Mouse (Mus musculus): ENCODE results near the gene Mex3a. TPM values are rescaled to one million over a fixed set of nuclear protein-coding genes. Genes with fewer than 3 reads are reported as not detected.

Mex3a gene
- polyA plus RNA-seq, 1 experiment from 2014 or later, result 11.2 TPM

DNA sequence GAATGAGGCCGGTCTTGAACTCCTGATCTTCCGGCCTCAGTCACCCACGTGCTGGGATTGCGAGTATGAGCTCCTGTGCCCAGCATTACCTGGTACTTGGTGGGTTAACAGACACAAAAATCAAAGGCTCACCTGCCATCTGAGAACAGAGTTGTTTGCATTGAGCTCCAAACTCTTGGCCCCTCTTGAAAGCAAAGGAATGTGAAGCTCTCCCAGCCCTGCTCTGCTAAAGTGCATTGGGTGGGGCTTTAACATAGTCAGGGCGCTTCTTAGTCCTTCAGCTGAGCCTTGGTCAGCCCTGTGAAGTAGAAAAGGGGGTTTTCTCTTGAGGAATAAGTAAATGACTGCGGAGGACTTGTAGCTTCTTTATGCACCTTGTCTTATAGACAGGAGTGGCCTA lies 53.6 kb downstream of the Mex3a start:
- H3K4me1 ChIP-seq (replicated peaks), result peaks cover 5% of the 10 kb centered on the region; the same call in 1 of the 2 replicates
- no peak overlapping the region for H3K9ac ChIP-seq
- no peaks in the 10 kb centered on the region for H3K9me3 ChIP-seq
- no peak overlapping the region for H3K4me3 ChIP-seq (replicated peaks)
- 83% methylated on average over 6 of the region's 6 CpGs for WGBS
- H3K27me3 ChIP-seq (replicated peaks), result no peaks in the 10 kb centered on the region
- no peak overlapping the region for H3K4me2 ChIP-seq (replicated peaks)
- ATAC-seq, result no peak
- peaks cover 30% of the 10 kb centered on the region for H3K36me3 ChIP-seq
- H3K27ac ChIP-seq, result no peak overlapping the region

DNA sequence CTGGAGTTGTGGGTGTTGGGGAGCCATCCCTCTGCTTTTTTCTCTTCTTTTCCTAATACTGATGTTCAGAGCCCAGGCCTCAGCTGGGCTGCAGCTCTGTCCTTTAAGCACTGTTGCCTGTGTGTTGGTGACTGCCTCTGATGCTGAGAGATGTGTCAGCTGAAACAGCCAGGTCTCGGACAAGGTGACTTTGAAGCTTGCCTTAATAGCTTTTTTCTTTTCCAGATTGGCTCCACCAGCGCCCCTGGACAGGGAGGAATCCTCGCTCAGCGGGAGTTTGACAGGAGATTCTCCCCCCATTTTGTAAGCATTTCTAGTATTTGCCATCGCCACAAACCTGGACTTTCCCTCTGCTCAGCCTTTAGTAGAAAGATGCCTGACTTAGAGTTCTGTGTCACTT lies 54.4 kb downstream of the Mex3a start:
- Histone ChIP-seq H3K4me3 (replicated peaks) (no peak overlapping the region), H3K4me2 (replicated peaks) (no peak overlapping the region), H3K9me3 (no peaks in the 10 kb centered on the region), H3K27ac (no peak overlapping the region), H3K36me3 (peaks cover 30% of the 10 kb centered on the region), H3K4me1 (replicated peaks) (peaks cover 3% of the 10 kb centered on the region; the same call in 1 of the 2 replicates), H3K27me3 (replicated peaks) (no peaks in the 10 kb centered on the region), H3K9ac (no peak overlapping the region)
- WGBS, result 95% methylated on average over 5 of the region's 5 CpGs
- ATAC-seq, result no peak

DNA sequence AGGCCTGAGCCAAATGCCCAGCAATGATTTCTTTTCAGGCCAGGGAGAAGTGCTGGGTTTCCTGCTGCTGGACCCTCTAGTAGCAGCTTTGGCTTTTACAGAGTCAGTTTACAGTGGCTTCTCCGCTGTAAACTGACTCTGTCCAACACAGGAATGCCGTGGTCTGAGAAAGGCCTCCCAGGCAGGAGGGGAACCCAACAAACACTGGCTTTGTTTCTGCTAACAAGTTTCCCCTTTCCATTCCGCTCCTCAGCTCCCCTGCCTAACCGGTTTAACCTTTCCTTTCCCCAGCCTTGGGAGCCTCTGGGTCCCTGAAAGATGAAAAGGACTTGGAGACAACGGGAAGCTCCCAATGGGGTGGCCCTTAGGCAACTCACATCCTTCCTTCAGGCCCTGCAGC lies 58.1 kb downstream of the Mex3a start:
- Histone ChIP-seq H3K9ac (no peak overlapping the region), H3K4me2 (replicated peaks) (no peak overlapping the region), H3K27ac (no peak overlapping the region), H3K36me3 (peaks cover 27% of the 10 kb centered on the region), H3K4me3 (replicated peaks) (no peak overlapping the region), H3K4me1 (replicated peaks) (peaks cover 23% of the 10 kb centered on the region), H3K9me3 (no peaks in the 10 kb centered on the region), H3K27me3 (replicated peaks) (no peaks in the 10 kb centered on the region)
- WGBS, result 22% methylated on average over 5 of the region's 5 CpGs
- ATAC-seq, result no peak

MicroRNAs within 50 kb of the gene (microRNA counts, 519-probe panel; counts per million panel counts)
- microRNA mmu-miR-1905, result 97.1 counts per million, percentile 29 among the panel's probes with 10 or more counts

Other genes with a start within 250 kb of the Mex3a start
- gene Gm38392, start 245.2 kb upstream of the Mex3a start, polyA plus RNA-seq (2015; fragmentation: Nextera tagmentation; extraction: Ambion mirVana), result 0.15 and 0.42 TPM in 2 replicates
- gene Tsacc, start 235.4 kb upstream of the Mex3a start, polyA plus RNA-seq (2015; fragmentation: Nextera tagmentation; extraction: Ambion mirVana), result 10.2 and 12.2 TPM in 2 replicates
- gene Cct3, start 235.3 kb upstream of the Mex3a start, polyA plus RNA-seq (2015; fragmentation: Nextera tagmentation; extraction: Ambion mirVana), result 520 and 528 TPM in 2 replicates
- gene Glmp, start 207.4 kb upstream of the Mex3a start, polyA plus RNA-seq (2015; fragmentation: Nextera tagmentation; extraction: Ambion mirVana), result 268 and 282 TPM in 2 replicates
- gene Tmem79, start 196.2 kb upstream of the Mex3a start, polyA plus RNA-seq (2015; fragmentation: Nextera tagmentation; extraction: Ambion mirVana), result 20.6 and 21.6 TPM in 2 replicates
- gene Smg5, start 196.1 kb upstream of the Mex3a start, polyA plus RNA-seq (2015; fragmentation: Nextera tagmentation; extraction: Ambion mirVana), result 39.9 and 45.8 TPM in 2 replicates
- 3.7 and 4.2 TPM in 2 replicates for gene Paqr6, start 167.8 kb upstream of the Mex3a start, polyA plus RNA-seq (2015; fragmentation: Nextera tagmentation; extraction: Ambion mirVana)
- gene Bglap3, start 159.7 kb upstream of the Mex3a start, polyA plus RNA-seq (2015; fragmentation: Nextera tagmentation; extraction: Ambion mirVana), result 1.3 and 2.7 TPM in 2 replicates
- gene Bglap2, start 153.7 kb upstream of the Mex3a start, polyA plus RNA-seq (2015; fragmentation: Nextera tagmentation; extraction: Ambion mirVana), result not detected in 2 replicates
- gene Bglap, start 147.9 kb upstream of the Mex3a start, polyA plus RNA-seq (2015; fragmentation: Nextera tagmentation; extraction: Ambion mirVana), result not detected in 2 replicates
- 127 and 128 TPM in 2 replicates for gene Pmf1, start 122.1 kb upstream of the Mex3a start, polyA plus RNA-seq (2015; fragmentation: Nextera tagmentation; extraction: Ambion mirVana)
- gene Slc25a44, start 107.3 kb upstream of the Mex3a start, polyA plus RNA-seq (2015; fragmentation: Nextera tagmentation; extraction: Ambion mirVana), result 17.2 and 17.3 TPM in 2 replicates
- gene Sema4a, start 71.2 kb upstream of the Mex3a start, polyA plus RNA-seq (2015; fragmentation: Nextera tagmentation; extraction: Ambion mirVana), result 30.9 and 39.2 TPM in 2 replicates
- gene Lmna, start 22.4 kb upstream of the Mex3a start, polyA plus RNA-seq (2015; fragmentation: Nextera tagmentation; extraction: Ambion mirVana), result 120 TPM in 2 replicates
- gene Rab25, start 15.9 kb downstream of the Mex3a start, polyA plus RNA-seq (2015; fragmentation: Nextera tagmentation; extraction: Ambion mirVana), result 75.2 and 89.8 TPM in 2 replicates
- 188 and 231 TPM in 2 replicates for gene Lamtor2, start 20.7 kb downstream of the Mex3a start, polyA plus RNA-seq (2015; fragmentation: Nextera tagmentation; extraction: Ambion mirVana)
- gene Ubqln4, start 21.4 kb downstream of the Mex3a start, polyA plus RNA-seq (2015; fragmentation: Nextera tagmentation; extraction: Ambion mirVana), result 43.6 and 43.7 TPM in 2 replicates
- 338 and 390 TPM in 2 replicates for gene Ssr2, start 43.5 kb downstream of the Mex3a start, polyA plus RNA-seq (2015; fragmentation: Nextera tagmentation; extraction: Ambion mirVana)
- gene Arhgef2, start 73.6 kb downstream of the Mex3a start, polyA plus RNA-seq (2015; fragmentation: Nextera tagmentation; extraction: Ambion mirVana), result 60.4 and 61.2 TPM in 2 replicates
- not detected in 2 replicates for gene Rxfp4, start 120.7 kb downstream of the Mex3a start, polyA plus RNA-seq (2015; fragmentation: Nextera tagmentation; extraction: Ambion mirVana)
- 72.4 and 75.8 TPM in 2 replicates for gene Khdc4, start 153.4 kb downstream of the Mex3a start, polyA plus RNA-seq (2015; fragmentation: Nextera tagmentation; extraction: Ambion mirVana)
- 44.9 and 52.7 TPM in 2 replicates for gene Rit1, start 184.4 kb downstream of the Mex3a start, polyA plus RNA-seq (2015; fragmentation: Nextera tagmentation; extraction: Ambion mirVana)
- gene Syt11, start 242.8 kb downstream of the Mex3a start, polyA plus RNA-seq (2015; fragmentation: Nextera tagmentation; extraction: Ambion mirVana), result 20.3 and 22.2 TPM in 2 replicates